Mouse (Mus musculus) regulatory T cell (primary cell): ENCODE results near the gene Zfp94.

Experiments
- in situ Hi-C: fragments of 300-600 bp; cut with MboI, MseI; formaldehyde crosslinking; loops from one replicate; pipeline ENCODE4 v1.15.1; 2025; ENCODE audit warnings: high pct_unique_total_duplicates

The Zfp94 gene

DNA sequence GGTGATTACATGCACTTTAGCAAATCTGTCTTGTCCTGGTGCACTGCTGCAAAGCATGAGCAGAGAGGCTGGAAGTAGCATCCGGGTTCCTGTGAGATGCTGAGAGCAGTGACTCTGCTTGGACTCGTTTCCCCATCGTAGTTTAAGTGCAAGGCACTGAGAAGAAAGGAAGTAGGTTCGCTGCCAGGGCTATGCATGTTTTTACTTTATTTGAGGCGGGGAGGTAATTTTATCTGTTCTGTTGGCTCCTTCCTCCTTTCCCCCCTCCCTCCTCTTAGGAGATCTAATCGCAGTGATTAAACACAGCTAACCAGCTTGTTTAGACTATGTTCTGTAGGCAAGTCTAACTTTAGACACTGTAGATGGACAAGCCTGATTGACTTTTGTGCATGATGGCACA, 2.5 kb upstream of the Zfp94 start:
- in situ Hi-C loops = no loop called here

DNA sequence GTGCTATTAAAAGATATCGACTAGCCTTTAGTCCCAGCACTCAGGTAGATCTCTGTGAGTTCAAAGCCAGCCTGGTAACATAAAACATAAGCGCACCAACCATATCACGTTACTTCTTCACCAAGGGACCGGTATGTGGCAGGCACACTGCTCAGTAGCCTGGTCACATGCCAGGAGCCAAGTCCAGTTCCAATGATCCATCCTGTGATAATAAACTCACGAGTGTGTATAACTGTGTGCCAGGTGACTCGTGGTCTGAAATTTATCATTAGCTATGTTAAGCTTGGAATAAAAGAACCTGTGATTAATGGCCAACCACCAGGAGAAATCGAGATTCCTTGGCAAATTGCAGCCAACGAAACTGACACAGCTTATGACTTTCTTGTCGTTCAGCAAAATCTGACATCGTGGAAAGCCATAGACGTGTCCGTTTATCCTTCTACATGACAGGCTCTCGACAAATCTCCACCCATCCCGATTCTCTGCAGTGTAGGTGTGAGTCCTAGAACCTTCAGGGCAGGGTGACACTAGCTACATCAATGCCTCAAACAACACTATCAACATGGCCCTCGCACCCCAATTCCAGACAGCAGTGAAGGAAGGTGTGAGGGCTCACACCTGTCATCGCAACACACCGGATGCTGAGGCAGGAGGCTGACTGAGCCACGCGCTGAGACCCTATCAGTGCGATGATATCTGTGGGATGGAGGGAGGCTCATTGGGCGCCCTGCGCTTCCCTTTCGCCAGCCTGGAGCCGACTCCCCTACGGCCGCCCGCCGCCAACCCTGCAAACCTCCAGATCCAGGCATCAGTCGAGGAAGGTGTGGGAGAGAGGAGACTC, 520 bp downstream of the Zfp94 start:
- in situ Hi-C loops = no loop called here

DNA sequence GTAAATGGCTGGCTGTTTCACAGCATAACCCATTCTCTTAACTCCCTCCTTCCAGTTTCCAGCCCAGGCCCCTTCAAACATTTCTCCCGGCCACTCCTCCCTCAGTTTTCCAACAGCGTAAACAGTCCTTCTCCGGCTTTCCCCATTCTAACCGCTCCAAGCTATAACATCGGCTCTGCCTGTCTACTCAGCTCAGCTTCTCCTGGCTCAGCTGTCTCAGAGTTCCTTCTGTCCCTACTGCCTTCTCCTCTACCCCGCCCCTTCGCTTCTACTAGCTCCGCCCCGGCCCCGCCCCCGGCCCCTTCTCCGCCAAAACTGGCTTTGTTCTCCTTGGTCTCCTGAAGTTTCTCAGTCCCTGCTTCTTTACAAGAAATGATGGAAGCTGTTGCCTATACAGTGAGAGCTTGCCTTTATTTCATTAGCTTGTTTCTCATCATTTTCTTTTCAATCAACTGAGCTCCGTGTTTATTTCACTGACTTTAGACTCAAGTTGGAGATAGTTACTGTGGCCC, 15.6 kb downstream of the Zfp94 start, which contains the start of gene Zfp61:
Gene Zfp61 (minus strand): TSS at position 462 of the 512 bp plus-strand sequence.
- in situ Hi-C loops = no loop called here

DNA sequence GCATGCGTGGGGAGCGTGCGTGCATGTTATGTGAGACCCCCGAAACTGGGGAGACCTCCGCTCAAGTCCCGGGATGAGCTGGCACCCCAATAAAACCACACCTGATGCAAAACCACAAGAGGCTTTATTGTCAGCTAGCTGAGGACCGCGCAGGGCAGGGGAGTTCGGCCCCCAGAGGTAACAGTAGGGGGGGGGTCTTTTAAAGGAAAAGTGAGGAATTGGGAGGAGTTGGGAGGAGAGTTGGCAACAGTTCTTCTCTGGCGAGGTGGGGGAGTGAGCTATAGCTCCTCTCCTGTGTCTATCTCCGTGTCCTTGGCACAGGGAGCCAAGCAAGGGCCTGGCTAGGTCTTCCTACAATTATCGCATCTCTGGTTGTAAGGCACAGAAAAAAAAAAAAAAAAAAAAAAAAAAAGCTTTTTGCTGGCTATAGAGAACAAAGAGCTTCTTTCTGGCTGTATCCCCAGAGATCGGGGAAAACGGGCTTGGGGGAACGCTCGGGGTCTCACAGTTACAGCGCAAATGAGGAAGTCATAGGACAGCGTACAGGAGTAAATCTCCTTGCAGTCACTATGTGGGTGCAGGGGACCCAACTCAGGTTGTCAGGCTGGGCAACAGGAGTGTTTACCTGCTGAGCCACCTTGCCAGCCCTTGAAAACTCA, 16.5 kb downstream of the Zfp94 start:
- in situ Hi-C loops = no loop called here

DNA sequence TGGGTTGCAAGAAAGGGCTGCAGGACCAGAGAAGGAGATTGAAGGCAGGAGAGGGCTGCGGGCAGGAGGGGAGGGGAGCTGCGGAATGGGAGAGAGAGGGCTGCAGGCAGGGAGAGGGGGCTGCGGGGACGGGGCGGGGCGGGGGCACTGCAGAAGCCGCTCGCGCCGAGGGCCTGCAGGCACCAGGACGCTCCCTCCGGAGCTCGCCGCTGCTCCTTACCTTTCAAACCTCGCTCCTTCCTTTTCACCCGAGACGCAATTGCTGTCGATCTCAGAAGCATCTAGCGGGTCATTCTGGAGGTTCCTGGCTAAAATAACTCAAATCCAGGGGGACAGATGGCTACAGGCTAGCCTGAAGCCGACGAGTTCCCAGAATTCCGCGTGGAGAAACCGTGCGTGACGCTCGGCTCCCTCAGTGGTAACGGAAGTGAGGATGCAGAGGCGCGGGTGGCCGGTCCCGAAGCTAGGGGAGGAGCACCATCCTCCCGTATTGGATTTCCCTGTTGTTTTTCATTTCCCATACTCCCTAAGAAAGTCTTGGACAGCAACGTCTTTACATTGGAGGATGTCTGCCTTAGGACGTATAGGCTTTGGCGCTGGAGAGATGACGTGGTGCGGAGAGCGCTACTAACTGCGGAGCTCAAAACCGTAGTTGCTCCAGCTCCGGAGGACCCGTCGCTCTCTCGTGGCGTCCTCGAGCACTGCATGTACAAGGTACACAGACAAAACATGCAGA, 17.3 kb downstream of the Zfp94 start:
- in situ Hi-C loops = no loop called here

DNA sequence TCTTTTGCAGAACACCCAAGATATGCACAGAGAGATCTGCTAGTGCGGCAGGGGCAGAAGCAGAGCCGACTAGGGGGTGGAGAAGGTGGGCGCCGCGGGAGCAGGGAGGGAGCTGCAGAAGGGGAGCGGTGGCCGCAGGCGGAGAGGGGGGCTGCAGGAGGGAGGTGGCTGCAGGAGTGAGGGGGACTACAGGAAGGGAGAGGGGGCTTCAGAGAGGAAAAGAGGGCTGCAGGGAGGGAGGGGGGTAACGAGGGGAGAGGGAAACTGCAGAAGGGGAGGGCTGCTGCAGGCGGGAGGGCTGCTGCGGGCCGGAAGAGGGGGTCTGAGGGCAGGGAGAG, 17.9 kb downstream of the Zfp94 start:
- in situ Hi-C loops = no loop called here

DNA sequence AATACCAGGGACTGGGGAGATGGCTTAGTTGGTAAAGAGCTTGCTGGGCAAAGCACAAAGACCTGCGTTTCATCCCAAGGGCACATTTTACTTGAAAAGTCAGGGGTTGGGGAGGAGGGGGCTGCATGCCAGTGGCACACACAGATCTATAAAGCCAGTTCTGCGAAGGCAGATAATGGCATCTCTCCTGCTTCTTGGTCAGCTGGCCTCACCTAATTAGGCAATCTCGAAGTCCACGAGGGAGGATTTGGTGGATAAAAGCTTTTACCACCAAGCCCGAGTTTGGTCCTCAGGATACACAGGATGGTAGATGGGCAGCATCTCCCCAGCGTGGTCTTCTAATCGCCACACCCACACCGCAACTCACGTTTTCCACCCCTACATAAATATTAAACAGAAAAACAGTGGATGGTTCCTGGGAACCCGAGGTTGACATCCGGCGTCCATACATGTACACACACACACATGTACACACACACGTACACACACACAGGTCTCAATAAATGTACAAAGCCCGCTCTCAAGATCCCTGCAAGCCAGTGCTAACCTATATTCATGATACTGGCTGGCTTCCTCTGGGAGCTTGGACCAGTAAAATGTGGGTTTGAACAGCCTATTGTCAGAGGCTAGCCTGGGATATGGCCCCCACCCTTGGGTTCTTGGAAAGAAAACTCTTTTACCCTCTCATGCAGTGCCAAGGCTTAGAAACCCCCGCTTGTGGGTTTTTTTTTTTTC, 18.9 kb downstream of the Zfp94 start:
- in situ Hi-C loops = no loop called here

DNA sequence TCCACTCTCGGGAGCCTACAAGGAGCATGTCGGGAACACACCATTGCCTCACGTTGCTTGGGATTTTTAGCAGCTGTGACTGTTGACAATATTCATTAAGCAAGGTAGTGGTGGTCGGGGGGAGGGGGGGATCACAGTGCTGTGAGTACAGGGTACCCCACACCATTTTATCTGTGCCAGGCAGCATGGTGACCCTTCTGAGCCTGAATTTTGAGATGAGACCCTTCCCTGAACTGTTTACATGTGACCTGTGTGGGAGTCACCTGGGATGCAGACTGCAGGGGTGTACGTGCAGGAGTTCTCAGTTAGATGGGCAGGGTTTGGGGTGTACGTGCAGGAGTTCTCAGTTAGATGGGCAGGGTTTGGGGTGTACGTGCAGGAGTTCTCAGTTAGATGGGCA, 20.1 kb downstream of the Zfp94 start:
- in situ Hi-C loops = no loop called here

DNA sequence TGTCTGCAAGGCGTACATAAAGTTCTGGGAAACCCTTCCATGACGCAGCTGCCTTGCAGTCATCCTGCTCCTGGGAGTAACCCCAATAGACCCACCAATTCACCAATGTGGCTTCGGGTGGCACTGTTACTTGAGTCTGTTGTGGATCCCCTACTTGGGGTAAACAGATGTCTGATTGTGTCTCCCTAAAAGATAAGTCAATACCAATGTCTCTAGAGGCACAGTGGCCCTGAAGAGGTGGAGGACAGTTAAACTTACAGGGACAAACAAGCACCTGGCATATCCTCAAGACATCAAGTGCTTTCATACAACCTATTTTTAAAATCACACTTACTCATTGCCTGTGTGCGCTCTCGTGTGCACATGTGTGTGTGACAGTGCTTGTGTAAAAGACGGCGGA, 21.1 kb downstream of the Zfp94 start:
- in situ Hi-C loops = no loop called here

DNA sequence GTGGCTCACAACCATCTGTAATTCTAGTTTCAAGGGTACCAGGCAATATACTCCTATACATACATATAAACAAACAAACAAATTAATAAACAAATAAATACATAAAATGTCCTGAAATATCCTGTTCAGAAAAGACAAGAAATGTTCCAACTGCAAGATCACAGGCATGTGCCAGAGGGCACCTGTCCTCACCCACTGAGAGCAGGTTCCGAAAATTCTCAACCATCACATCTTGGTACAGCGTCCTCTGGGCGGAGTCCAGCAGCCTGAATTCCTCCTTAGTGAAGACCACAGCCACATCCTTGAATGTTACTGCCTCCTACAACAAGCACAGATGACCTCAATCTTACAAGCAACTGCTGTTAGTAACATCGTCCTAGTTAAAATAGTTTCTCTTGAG, 21.7 kb downstream of the Zfp94 start:
- in situ Hi-C loops = no loop called here

DNA sequence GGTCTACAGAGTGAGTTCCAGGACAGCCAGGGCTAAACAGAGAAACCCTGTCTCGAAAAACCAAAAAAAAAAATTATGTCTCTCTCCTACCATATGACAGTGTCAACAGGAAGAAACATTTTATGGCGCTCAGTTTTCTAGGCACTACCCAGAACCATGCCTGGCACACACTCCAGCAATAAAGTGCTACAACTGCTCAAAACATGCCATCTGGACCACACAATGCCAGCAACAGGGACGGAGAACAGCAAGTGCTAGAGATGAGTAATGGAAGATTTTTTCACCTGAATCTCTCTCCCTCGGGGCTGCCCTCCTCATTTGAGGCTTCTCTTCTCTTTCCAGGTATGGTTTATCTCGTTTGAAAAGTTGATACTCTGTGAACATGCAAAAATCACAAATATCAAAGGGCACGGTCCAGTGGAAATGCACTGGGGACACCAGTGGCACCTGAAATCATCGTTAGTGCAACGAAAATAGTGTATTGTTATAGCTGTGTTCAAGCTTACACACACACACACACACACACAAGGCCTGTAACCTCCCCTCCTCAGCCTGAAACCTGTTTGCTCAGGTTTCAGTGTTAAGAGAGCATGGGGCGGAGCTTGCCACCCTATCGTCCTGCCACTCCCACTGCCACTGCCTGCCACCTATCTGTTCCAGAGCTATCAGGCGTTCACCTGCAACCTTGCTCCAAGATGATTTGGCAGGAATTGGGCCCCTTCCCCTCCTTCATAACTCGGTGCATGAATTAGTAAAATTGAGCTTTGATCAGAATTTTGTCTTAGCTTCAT, 23.2 kb downstream of the Zfp94 start:
- in situ Hi-C loops = no loop called here

DNA sequence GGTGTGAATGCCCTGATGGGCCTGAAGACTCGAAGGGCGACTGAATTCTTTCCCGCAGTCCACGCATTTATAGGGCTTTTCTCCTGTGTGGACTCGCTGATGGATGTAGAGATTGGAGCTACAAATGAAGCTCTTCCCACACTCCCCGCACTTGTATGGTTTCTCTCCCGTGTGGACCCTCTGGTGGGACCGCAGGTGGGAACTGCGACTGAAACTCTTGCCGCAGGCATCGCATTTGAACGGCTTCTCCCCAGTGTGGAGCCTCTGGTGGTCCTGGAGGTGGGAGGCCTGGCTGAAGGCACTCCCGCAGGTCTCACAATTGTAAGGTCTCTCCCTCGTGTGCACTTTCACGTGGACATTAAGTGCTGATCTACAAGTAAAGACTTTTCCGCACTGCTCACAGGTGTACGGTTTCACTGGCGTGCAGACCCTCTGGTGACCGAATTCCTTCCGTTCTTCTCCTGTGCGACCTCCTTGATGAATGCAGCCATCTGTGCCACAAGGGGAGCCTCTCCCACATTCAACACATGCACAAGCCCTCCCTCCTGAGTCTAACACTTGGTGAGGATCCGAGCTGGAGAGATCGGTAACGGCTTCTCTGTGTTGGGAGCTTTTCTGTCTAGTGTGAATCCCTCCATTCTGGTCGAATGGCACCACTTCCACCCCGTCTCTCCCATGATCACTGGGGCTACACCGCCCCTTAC, 24.9 kb downstream of the Zfp94 start:
- in situ Hi-C loops = no loop called here

DNA sequence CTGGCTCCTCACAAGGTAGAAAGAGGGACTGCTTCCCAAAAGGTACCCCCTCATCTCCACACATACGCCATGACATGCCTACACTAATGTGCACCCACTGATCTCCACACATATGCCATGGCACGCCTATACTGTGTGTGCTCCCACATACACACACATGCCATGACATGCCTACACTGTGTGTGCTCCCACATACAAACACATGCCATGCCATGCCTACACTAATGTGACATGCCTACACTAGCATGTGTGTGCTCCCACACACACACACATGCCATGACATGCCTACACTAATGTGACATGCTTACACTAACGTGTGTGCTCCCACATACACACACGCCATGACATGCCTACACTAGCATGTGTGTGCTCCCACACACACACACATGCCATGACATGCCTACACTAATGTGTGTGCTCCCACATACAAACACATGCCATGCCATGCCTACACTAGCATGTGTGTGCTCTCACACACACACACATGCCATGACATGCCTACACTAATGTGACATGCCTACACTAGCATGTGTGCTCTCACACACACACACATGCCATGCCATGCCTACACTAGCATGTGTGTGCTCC, 26.3 kb downstream of the Zfp94 start:
- in situ Hi-C loops = no loop called here

DNA sequence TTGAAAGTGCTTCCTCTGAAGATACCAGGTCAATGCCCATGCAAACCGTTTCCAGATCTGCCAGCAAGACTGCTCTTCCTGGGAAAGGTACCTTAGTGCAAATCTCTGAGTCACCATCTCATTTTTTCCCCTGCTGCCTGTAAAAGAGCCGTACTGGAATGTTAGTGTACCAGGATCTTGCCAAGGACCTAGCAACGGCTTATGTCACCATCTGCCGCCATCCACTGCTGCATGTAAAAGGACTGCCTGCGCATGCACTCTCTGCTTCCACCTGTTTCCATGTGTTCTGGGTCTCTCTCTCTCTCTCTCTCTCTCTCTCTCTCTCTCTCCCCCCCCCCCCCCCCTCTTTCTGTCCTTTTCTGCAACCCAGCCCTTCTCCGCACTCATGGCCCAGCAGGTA, 28.0 kb downstream of the Zfp94 start:
- in situ Hi-C loops = loop anchor here (10.0 kb wide), 1 partner anchor 324 kb away; no protein-coding TSS in a partner anchor

DNA sequence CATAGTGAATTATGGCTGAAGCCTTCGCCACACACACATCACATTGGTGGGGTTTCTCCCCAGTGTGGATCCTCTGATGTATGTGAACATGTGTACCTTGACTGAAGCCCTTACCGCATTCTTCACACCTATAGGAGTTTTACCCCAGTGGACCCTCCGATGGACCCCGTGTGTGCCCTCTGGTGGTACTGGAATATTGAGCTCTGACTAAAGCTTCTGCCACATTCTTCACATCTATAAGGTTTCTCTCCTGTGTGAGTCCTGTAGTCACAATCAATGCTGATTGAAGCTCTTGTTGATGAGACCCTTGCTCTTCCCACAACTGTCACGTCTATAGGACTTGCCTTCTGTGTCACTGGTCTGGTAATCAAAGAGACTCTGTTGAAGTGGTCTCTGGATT, 28.8 kb downstream of the Zfp94 start:
- in situ Hi-C loops = loop anchor here (10.0 kb wide), 1 partner anchor 323 kb away; no protein-coding TSS in a partner anchor

DNA sequence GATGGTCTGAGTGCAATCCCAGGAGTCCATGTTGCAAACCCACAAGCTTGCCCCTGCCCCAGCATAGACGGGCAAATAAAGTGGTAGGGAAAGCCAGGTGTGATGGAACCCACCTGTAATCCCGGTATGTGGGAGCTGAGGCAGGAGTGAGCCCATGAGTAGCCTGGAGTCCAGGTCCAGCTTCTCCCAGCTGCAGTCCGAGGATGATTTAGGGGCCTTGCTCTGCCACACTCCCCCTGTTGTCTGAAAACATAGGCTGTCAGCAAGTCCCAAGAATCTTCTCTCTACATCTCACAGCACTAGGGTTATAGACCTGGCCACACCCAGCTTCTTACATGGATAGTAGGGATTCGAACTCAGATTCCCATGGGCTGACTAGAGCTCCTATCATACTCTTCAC, 29.6 kb downstream of the Zfp94 start:
- in situ Hi-C loops = loop anchor here (10.0 kb wide), 1 partner anchor 322 kb away; no protein-coding TSS in a partner anchor

DNA sequence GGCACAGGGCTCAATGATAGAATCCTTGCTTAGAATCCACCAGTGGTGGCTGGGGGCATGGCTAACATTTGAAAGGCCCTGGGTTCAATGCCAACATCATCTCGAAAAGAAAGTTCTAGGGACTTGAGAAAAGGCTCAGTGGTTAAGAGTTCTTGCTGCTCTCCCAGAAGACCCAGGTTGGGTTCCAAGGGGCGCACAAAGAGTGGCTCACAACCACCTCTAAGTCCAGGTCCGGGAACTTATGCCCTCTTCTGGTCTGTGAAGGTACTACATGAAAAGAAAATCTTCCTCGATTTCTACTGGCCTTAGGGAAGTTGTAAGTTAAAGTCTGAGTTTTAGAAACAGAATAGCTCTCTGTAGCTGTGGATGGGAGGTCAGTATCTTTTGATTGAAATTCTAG, 30.4 kb downstream of the Zfp94 start:
- in situ Hi-C loops = loop anchor here (10.0 kb wide), 1 partner anchor 321 kb away; no protein-coding TSS in a partner anchor

DNA sequence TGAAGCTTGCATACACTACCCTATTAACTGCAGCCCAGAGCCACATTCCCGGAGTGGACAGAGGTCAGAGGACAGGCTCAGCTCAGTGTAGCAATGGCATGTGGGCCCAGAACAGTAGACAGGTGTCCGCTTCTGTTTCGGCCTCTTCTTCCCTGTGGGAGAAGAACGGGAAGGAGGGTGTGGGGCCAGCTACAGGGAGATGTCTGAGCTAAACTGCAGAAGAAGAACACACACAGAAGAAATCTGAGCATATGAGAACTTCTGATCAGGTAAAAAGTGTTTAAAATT, 35.7 kb downstream of the Zfp94 start:
- in situ Hi-C loops = loop anchor here (10.0 kb wide), 1 partner anchor 316 kb away; no protein-coding TSS in a partner anchor

DNA sequence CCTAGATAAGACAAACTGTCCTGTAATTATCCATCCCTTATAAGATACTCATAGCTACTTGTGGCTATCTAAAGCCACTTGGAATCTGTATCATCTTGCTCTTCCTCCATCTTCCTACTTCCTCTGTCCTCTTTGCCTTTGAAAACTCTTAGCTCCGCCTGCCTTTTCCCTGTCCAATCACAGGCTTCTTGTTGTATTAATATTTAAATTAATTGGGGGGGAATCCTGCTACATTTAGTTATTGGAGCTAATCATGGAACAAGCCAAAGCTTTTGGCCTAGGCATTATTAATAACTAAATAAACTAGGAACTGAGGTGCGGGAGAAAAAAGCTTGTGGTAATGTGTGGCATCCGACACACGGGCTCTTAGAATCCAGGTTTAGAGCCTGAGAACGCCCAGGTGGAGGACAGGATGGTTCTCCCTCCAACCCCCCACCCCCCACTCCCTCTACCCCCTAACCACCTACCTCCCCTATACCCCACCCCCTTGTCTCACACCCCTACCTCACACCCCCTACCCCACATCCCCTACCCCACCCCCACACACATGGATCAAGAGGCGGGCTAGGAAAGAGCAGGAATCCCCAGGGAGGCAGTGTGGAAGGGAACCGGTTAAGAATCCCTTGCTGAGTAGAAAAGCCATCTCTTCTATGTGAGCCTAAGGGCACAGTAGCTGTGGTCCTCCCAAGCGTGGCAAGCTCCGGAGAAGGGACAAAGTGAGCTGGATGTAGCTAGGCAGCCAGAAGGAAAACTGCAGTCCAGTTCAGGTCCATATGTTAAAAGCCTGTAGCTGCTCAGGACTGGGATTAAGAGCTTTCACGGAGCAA, 36.2 kb downstream of the Zfp94 start:
- in situ Hi-C loops = loop anchor here (10.0 kb wide), 1 partner anchor 315 kb away; no protein-coding TSS in a partner anchor
